Mouse (Mus musculus) liver, embryonic 16.5 days (tissue): ENCODE measurements around the gene Spg20. TPM values are rescaled to one million over a fixed set of nuclear protein-coding genes. Genes with fewer than 3 reads are reported as not detected.

Experiments
- ATAC-seq: fragments of 200-750 bp; cut with Nextera tagmentation; 2 replicates; pipeline ENCODE4 v1.8.0; 2017; ENCODE audit warnings: low read depth, mild to moderate bottlenecking, moderate number of reproducible peaks, moderate library complexity
- H3K27ac ChIP-seq: fragments of 300-500 bp; sonication (generic); 2 replicates; pipeline ENCODE4 v1.5.1; 2014; ENCODE audit warnings: mild to moderate bottlenecking, low read length
- H3K27me3 ChIP-seq: fragments of 300-500 bp; sonication (generic); 2 replicates; pipeline ENCODE4 v1.6.1; 2014; ENCODE audit warnings: low read depth, low read length, mixed read lengths; ENCODE audit not compliant: control insufficient read depth, insufficient read depth
- H3K36me3 ChIP-seq: fragments of 300-500 bp; sonication (generic); 2 replicates; pipeline ENCODE4 v1.6.1; 2014; ENCODE audit warnings: mild to moderate bottlenecking; ENCODE audit not compliant: control insufficient read depth, insufficient read depth
- H3K4me1 ChIP-seq: fragments of 300-500 bp; sonication (generic); 2 replicates; pipeline ENCODE4 v1.6.1; 2014; ENCODE audit warnings: low read depth, low read length, mixed read lengths; ENCODE audit not compliant: control insufficient read depth
- H3K4me2 ChIP-seq: fragments of 300-500 bp; sonication (generic); 2 replicates; pipeline ENCODE4 v1.6.1; 2014; ENCODE audit warnings: low read depth, low read length, mixed read lengths
- H3K4me3 ChIP-seq: fragments of 300-500 bp; sonication (generic); 2 replicates; pipeline ENCODE4 v1.5.1; 2014; ENCODE audit warnings: low read depth, mild to moderate bottlenecking, low read length
- H3K9ac ChIP-seq: fragments of 300-500 bp; sonication (generic); 2 replicates; pipeline ENCODE4 v1.6.1; 2014; ENCODE audit warnings: low read depth, low read length
- H3K9me3 ChIP-seq: fragments of 300-500 bp; sonication (generic); replicated peaks from 2 replicates; pipeline ENCODE4 v1.6.1; 2016; ENCODE audit warnings: low read length; ENCODE audit not compliant: control insufficient read depth
- WGBS: fragments of 180-500 bp; shearing (Covaris S2); extraction: QIAGEN DNeasy Blood & Tissue Kit; methylation state at CpG from one replicate; pipeline ENCODE4 v1.1.7; 2014; ENCODE audit not compliant: insufficient replicate concordance; 5-methylcytosine and 5-hydroxymethylcytosine counted together
- polyA plus RNA-seq: library from polyadenylated mRNA; unstranded; fragments of >200 nt; fragmentation: Nextera tagmentation; extraction: Ambion mirVana; gene quantifications from 2 replicates; pipeline ENCODE4 v1.2.1, GENCODE M21; 2015

Gene Spg20
- polyA plus RNA-seq, 1 experiment from 2014 or later: 7.6 TPM

DNA sequence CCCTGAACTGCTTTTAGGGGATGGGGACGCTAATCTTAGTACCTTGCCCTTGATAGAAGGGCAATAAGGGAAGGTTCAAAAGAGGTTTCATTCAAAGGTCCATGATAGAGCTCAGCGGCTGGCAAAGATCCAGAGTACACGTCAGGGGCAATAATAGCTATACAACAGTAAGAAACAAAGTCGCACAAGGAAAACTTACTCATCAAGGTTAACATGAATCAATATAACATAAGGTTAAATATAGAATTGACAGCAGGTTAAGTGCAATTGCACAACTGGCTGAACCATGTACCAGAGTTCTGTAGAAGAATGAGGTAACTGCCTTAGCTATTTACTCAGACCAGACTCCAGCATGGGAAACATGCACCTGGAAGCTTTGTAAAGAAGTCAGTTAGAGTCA lies 22.6 kb upstream of the Spg20 start:
- ATAC-seq: peak; percentile 72
- WGBS: 59% methylated on average over 4 of the region's 4 CpGs
- Histone ChIP-seq H3K36me3 (no peaks in the 10 kb centered on the region), H3K4me3 (no peak overlapping the region), H3K27me3 (no peaks in the 10 kb centered on the region), H3K27ac (no peak overlapping the region), H3K9ac (no peak overlapping the region), H3K9me3 (no peaks in the 10 kb centered on the region), H3K4me1 (no peaks in the 10 kb centered on the region), H3K4me2 (no peak overlapping the region)

DNA sequence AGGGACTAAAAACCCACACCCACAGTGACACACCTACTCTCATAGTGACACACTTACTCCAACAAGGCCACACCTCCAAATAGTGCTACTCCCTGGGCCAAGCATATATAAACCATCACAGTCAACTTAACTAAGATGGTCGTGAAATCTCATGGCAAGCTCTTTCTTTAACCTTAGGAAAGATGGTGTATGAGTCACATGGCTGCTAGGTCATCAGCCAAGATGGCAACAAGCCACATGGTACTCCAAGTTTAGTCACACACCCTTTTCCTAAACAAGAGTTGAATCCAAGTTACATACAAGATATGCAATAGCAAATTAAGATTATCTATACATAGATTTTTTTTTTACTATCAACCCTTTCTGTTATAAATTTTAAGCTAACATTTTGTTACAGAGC lies 18.7 kb upstream of the Spg20 start:
- Histone ChIP-seq H3K36me3 (no peaks in the 10 kb centered on the region), H3K4me2 (no peak overlapping the region), H3K9me3 (no peaks in the 10 kb centered on the region), H3K27ac (no peak overlapping the region), H3K4me1 (no peaks in the 10 kb centered on the region), H3K27me3 (no peaks in the 10 kb centered on the region), H3K9ac (no peak overlapping the region), H3K4me3 (no peak overlapping the region)
- no peak for ATAC-seq
- 54% methylated on average over 1 of the region's 1 CpGs for whole genome bisulfite sequencing

DNA sequence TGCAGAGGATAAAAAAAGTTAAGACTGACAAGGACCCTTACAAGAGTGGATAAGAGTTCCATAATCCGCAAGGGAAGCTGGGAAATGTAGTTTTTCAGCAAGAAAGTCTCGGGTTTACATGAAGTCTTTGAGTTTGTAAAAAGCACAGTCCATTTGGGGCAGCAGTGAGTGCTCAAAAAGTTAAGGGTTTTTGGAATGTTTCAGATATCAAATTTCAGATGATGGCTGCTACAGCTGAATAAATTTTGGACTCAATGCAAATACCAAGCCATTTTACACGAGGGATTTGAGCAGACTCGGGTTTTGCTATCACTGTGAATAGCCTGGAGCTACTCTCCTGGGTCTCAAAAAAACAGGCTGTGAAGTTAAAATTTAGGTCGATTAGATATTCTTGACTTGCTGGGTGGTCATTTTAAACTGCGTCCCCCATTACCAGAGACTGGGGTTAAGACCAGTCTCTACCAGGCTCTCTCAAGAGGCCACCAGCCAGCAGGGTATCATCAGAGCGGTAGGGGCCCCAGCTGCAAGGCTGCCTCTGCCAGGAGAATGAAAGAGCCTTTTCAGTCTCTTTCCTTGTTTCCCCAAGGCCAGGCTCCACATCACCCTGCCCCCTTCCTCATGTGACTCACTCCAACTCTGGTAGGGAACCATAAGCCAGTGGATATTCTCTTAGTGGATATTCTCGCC lies 15.8 kb upstream of the Spg20 start:
- no peak for ATAC-seq
- no peak overlapping the region for H3K4me2 ChIP-seq
- no peaks in the 10 kb centered on the region for H3K36me3 ChIP-seq
- no peaks in the 10 kb centered on the region for H3K4me1 ChIP-seq
- H3K27ac ChIP-seq: no peak overlapping the region
- no peaks in the 10 kb centered on the region for H3K9me3 ChIP-seq
- WGBS: 46% methylated on average over 8 of the region's 8 CpGs
- no peak overlapping the region for H3K9ac ChIP-seq
- H3K4me3 ChIP-seq: no peak overlapping the region
- no peaks in the 10 kb centered on the region for H3K27me3 ChIP-seq

DNA sequence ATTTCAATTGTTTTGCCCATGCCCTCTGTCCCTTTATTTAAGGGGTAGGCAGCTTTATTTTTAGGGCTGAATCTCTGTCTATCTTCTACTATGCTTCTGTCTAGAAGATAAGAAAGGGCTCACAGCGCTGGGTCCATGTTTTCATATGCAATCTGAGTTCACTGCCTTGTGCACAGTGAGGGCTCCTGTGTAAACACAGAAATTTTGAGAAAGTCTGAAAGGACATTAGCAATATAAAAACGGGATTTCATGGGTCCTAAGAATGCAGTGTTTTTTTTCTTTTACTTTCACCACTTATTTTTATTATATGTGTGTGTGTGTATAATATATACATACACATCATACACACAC lies 15.3 kb upstream of the Spg20 start:
- Histone ChIP-seq H3K4me3 (no peak overlapping the region), H3K27ac (no peak overlapping the region), H3K27me3 (no peaks in the 10 kb centered on the region), H3K9me3 (no peaks in the 10 kb centered on the region), H3K9ac (no peak overlapping the region), H3K4me2 (no peak overlapping the region), H3K4me1 (no peaks in the 10 kb centered on the region), H3K36me3 (no peaks in the 10 kb centered on the region)
- no peak for ATAC-seq
- 44% methylated on average over 2 of the region's 2 CpGs for WGBS

GRCm38 (mm10) chr3:55097186-55097585 lies 14.7 kb upstream of the Spg20 start:
- Histone ChIP-seq H3K4me2 (no peak overlapping the region), H3K4me3 (no peak overlapping the region), H3K9ac (no peak overlapping the region), H3K4me1 (no peaks in the 10 kb centered on the region), H3K27ac (no peak overlapping the region), H3K27me3 (no peaks in the 10 kb centered on the region), H3K36me3 (no peaks in the 10 kb centered on the region), H3K9me3 (no peaks in the 10 kb centered on the region)
- 48% methylated on average over 2 of the region's 2 CpGs for WGBS
- no peak for ATAC-seq

DNA sequence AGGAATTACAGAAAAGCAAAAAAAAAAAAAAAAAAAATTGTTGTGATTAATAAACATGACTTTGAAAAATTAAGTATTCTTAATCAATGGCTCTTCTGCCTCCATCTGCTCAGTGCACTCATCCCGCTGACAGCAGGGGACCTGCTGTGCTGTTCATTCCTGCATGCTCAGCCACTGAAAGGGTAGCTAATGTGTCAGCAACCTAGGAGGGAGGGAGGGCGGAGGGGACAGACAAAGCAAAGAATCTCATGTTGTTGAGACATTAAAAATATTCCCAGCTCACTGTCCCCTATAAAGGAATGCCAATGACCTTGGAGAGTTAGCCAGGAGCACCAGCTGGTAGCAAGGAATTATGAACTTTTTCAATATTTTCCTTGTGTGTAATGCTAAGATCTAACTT lies 13.9 kb upstream of the Spg20 start:
- Histone ChIP-seq H3K36me3 (no peaks in the 10 kb centered on the region), H3K4me1 (no peaks in the 10 kb centered on the region), H3K9me3 (no peaks in the 10 kb centered on the region), H3K9ac (no peak overlapping the region), H3K27ac (no peak overlapping the region), H3K27me3 (no peaks in the 10 kb centered on the region), H3K4me2 (no peak overlapping the region), H3K4me3 (no peak overlapping the region)
- 71% methylated on average over 2 of the region's 2 CpGs for WGBS
- no peak for ATAC-seq

DNA sequence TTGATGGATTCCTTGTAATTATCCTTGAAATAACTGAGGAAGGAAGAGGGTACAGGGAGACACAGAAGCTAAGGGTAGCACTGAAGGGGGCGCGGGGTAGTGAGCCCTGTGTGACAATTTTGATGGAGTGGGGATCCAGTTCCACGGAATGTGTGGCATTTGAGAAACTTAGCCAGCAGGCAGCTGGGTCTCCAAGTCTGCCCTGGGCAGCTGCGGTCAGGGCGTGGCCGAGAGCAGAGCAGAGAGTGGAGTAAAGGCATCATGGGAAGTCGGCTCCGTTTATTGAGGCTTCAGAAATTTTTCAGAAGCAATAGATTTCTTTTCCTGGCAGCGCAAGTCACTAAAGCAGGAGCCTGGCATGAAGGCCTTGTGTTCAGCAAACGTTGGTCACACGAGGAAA lies 12.9 kb upstream of the Spg20 start:
- Histone ChIP-seq H3K9ac (no peak overlapping the region), H3K27ac (no peak overlapping the region), H3K9me3 (no peaks in the 10 kb centered on the region), H3K4me2 (no peak overlapping the region), H3K4me3 (no peak overlapping the region), H3K36me3 (no peaks in the 10 kb centered on the region), H3K4me1 (no peaks in the 10 kb centered on the region), H3K27me3 (no peaks in the 10 kb centered on the region)
- no peak for ATAC-seq
- WGBS: 69% methylated on average over 11 of the region's 11 CpGs

GRCm38 (mm10) chr3:55101092-55101491 lies 10.8 kb upstream of the Spg20 start:
- Histone ChIP-seq H3K27ac (no peak overlapping the region), H3K4me2 (no peak overlapping the region), H3K4me1 (no peaks in the 10 kb centered on the region), H3K27me3 (no peaks in the 10 kb centered on the region), H3K4me3 (no peak overlapping the region), H3K9ac (no peak overlapping the region), H3K9me3 (no peaks in the 10 kb centered on the region), H3K36me3 (no peaks in the 10 kb centered on the region)
- no peak for ATAC-seq

- Histone ChIP-seq H3K4me2 (no peak overlapping the region), H3K9ac (no peak overlapping the region), H3K9me3 (no peaks in the 10 kb centered on the region), H3K36me3 (no peaks in the 10 kb centered on the region), H3K27ac (no peak overlapping the region), H3K27me3 (no peaks in the 10 kb centered on the region), H3K4me3 (no peak overlapping the region), H3K4me1 (no peaks in the 10 kb centered on the region)
- WGBS: 60% methylated on average over 14 of the region's 14 CpGs
- ATAC-seq: no peak
Observed at GRCm38 (mm10) chr3:55105372-55106023, 6.4 kb upstream of the Spg20 start.
